In genomic region chr6:54254759-54255158, GRCm38 (mm10) we compare ENCODE assay signal across 9 mouse cellular contexts.
DNase-seq lines count a peak whose midpoint lies in the region; ATAC-seq and TF ChIP-seq lines count a peak whose summit lies in the region.
"Had no signal": no experiment of that assay in that cellular context is flagged by ENCODE, and none has a peak within 500 bp of the region (broad histone marks: within the 10 kb centered on the region; RNA-seq: fewer than 3 reads in every experiment).

No protein-coding gene starts in this region.

- no peaks in the 10 kb centered on the region for H3K27me3 ChIP-seq in cerebellum, adult 2 months (ENCODE audit: control insufficient read depth, insufficient read depth, low read length)
- H3K27me3 ChIP-seq in intestine, embryonic 15.5 days (replicated peaks): no peaks in the 10 kb centered on the region
- H3K27me3 ChIP-seq: midbrain, embryonic 13.5 days had no signal

- H3K9me3 ChIP-seq in intestine, embryonic 15.5 days: no peaks in the 10 kb centered on the region
- H3K9me3 ChIP-seq: midbrain, embryonic 13.5 days had no signal

- no peak overlapping the region for H3K9ac ChIP-seq in intestine, embryonic 15.5 days
- H3K9ac ChIP-seq: midbrain, embryonic 13.5 days had no signal

- H3K4me1 ChIP-seq in cerebellum, adult 2 months (ENCODE audit: control insufficient read depth, insufficient read depth, low read length): peaks cover 29% of the 10 kb centered on the region
- H3K4me1 ChIP-seq in intestine, embryonic 15.5 days (replicated peaks): peaks cover 8% of the 10 kb centered on the region; the same call in 1 of the 2 replicates

- H3K36me3 ChIP-seq in intestine, embryonic 15.5 days: no peaks in the 10 kb centered on the region
- H3K36me3 ChIP-seq: midbrain, embryonic 13.5 days had no signal

- 35% methylated on average over 6 of the region's 6 CpGs for WGBS in cerebellum, adult 2 months
- WGBS in intestine, embryonic 15.5 days: 65% methylated on average over 6 of the region's 6 CpGs

- no peak overlapping the region for H3K4me2 ChIP-seq in intestine, embryonic 15.5 days (replicated peaks)
- H3K4me2 ChIP-seq: midbrain, embryonic 13.5 days had no signal

- H3K4me3 ChIP-seq in cerebellum, adult 2 months (replicated peaks; ENCODE audit: insufficient read depth, low read depth, low read length): no peak overlapping the region
- H3K4me3 ChIP-seq in intestine, embryonic 15.5 days (replicated peaks): no peak overlapping the region
- H3K4me3 ChIP-seq: midbrain, embryonic 13.5 days had no signal

- TF ChIP-seq CTCF in cerebellum, adult 2 months (IDR thresholded peaks at IDR 0.05; ENCODE audit: borderline replicate concordance, insufficient read depth, low read depth, low read length): peak; percentile 44; the same call in 1 of the 2 replicates

- peak in 1 of 2 experiments; percentile 34 for DNase-seq in cerebellum, adult 2 months
- DNase-seq in cerebellum, adult 11-12 months: no peak
- peak; percentile 47 for DNase-seq in layer of hippocampus, adult 11-12 months (ENCODE audit: low spot score)
- DNase-seq in layer of hippocampus, postnatal 10 days (ENCODE audit: low spot score in 2 of 2): no peak
- peak; percentile 44 for DNase-seq in ES-CJ7 (ENCODE audit: low read depth, low spot score)
- no peak for DNase-seq in spleen, postnatal 4 days (ENCODE audit: low spot score in 2 of 2)
- DNase-seq in thymus, postnatal 14 days: no peak

- 0 out of 2 replicates have a peak, but pooled peaks have one; percentile 39 for ATAC-seq in intestine, embryonic 15.5 days

- no peak overlapping the region for H3K27ac ChIP-seq in cerebellum, adult 2 months (ENCODE audit: insufficient read depth, low read length)
- H3K27ac ChIP-seq in intestine, embryonic 15.5 days: no peak overlapping the region
- H3K27ac ChIP-seq: midbrain, embryonic 13.5 days had no signal

- TF ChIP-seq POLR2A in cerebellum, adult 2 months (IDR thresholded peaks at IDR 0.05; ENCODE audit: borderline replicate concordance, insufficient read depth, low read length): no peak

Comparison
In these comparisons a context has a peak if more than half of its experiments do, and no peak if none do; other contexts are left out.
1. DNase-seq: peak in layer of hippocampus, adult 11-12 months (single experiment) and ES-CJ7 (single experiment); none in cerebellum, adult 11-12 months (single experiment), layer of hippocampus, postnatal 10 days (0 of 2), spleen, postnatal 4 days (0 of 2) and thymus, postnatal 14 days (single experiment).